Mouse (Mus musculus): ENCODE data around the gene Gm11032. TPM values are rescaled to one million over a fixed set of nuclear protein-coding genes. Genes with fewer than 3 reads are reported as not detected.
"Not testable (repeated sequence)": the region's sequence is repeated elsewhere in the genome, so short reads cannot be mapped to it uniquely, and the experiment has no call there.

Gene Gm11032
- polyA plus RNA-seq, 1 experiment from 2014 or later = not detected

- WGBS = 71% methylated on average over 5 of the region's 5 CpGs
Measured at GRCm38 (mm10) chr11:4634395-4634794, 14.5 kb downstream of the Gm11032 start.

GRCm38 (mm10) chr11:4636782-4637342 is 17.0 kb downstream of the Gm11032 start:
- 62% methylated on average over 5 of the region's 5 CpGs for WGBS
- H3K36me3 ChIP-seq = peaks cover 16% of the 10 kb centered on the region
- DNase-seq (ENCODE audit: low spot score) = no peak
- peaks cover 25% of the 10 kb centered on the region for H3K4me1 ChIP-seq (replicated peaks)
- H3K27me3 ChIP-seq (ENCODE audit: insufficient read depth, poor library complexity, severe bottlenecking) = no peaks in the 10 kb centered on the region
- peak overlapping the region; percentile 89 for H3K4me3 ChIP-seq
- H3K27ac ChIP-seq = peak overlapping the region; percentile 87
- no peaks in the 10 kb centered on the region for H3K9me3 ChIP-seq

More at GRCm38 (mm10) chr11:4634395-4634794, 14.5 kb downstream of the Gm11032 start:
- Histone ChIP-seq H3K4me3 (no peak overlapping the region), H3K36me3 (no peaks in the 10 kb centered on the region), H3K27me3 (ENCODE audit: insufficient read depth, poor library complexity, severe bottlenecking) (no peaks in the 10 kb centered on the region), H3K9me3 (no peaks in the 10 kb centered on the region), H3K27ac (no peak overlapping the region), H3K4me1 (replicated peaks) (peaks cover 41% of the 10 kb centered on the region)
- DNase-seq (ENCODE audit: low spot score) = no peak

- peak; percentile 96 for DNase-seq (ENCODE audit: low spot score)
- Histone ChIP-seq H3K27ac (peak within 1 kb of the TSS; percentile 87), H3K4me1 (replicated peaks) (peaks cover 25% of the 10 kb centered on the region), H3K9me3 (no peaks in the 10 kb centered on the region), H3K4me3 (peak within 1 kb of the TSS; percentile 89), H3K27me3 (ENCODE audit: insufficient read depth, poor library complexity, severe bottlenecking) (no peaks in the 10 kb centered on the region), H3K36me3 (peaks cover 23% of the 10 kb centered on the region)
- WGBS = under 1% methylated on average over 35 of the region's 35 CpGs
Measured at GRCm38 (mm10) chr11:4637534-4638234, 17.8 kb downstream of the Gm11032 start, which contains the start of gene Ascc2. TSS of gene Ascc2 (plus strand) at chr11:4637747.

- no peak for DNase-seq (ENCODE audit: low spot score)
- Histone ChIP-seq H3K4me1 (replicated peaks) (peaks cover 25% of the 10 kb centered on the region), H3K4me3 (peak overlapping the region; percentile 89), H3K36me3 (peaks cover 23% of the 10 kb centered on the region), H3K27ac (peak overlapping the region; percentile 87), H3K9me3 (no peaks in the 10 kb centered on the region), H3K27me3 (ENCODE audit: insufficient read depth, poor library complexity, severe bottlenecking) (no peaks in the 10 kb centered on the region)
- WGBS = 36% methylated on average over 7 of the region's 7 CpGs
Measured at GRCm38 (mm10) chr11:4638261-4638660, 18.4 kb downstream of the Gm11032 start.

- H3K4me3 ChIP-seq = no peak overlapping the region
- no peaks in the 10 kb centered on the region for H3K27me3 ChIP-seq (ENCODE audit: insufficient read depth, poor library complexity, severe bottlenecking)
- peaks cover 39% of the 10 kb centered on the region for H3K36me3 ChIP-seq
- no peak for DNase-seq (ENCODE audit: low spot score)
- H3K4me1 ChIP-seq (replicated peaks) = peaks cover 25% of the 10 kb centered on the region
- H3K9me3 ChIP-seq = no peaks in the 10 kb centered on the region
- no peak overlapping the region for H3K27ac ChIP-seq
Measured at GRCm38 (mm10) chr11:4641185-4641584, 21.3 kb downstream of the Gm11032 start.

GRCm38 (mm10) chr11:4643722-4644121 is 23.9 kb downstream of the Gm11032 start:
- WGBS = 62% methylated on average over 5 of the region's 5 CpGs
- Histone ChIP-seq H3K4me1 (replicated peaks) (peaks cover 6% of the 10 kb centered on the region), H3K36me3 (peaks cover 64% of the 10 kb centered on the region), H3K9me3 (no peaks in the 10 kb centered on the region), H3K27ac (no peak overlapping the region), H3K4me3 (no peak overlapping the region), H3K27me3 (ENCODE audit: insufficient read depth, poor library complexity, severe bottlenecking) (no peaks in the 10 kb centered on the region)
- DNase-seq (ENCODE audit: low spot score) = no peak

GRCm38 (mm10) chr11:4645180-4645579 is 25.3 kb downstream of the Gm11032 start:
- 91% methylated on average over 6 of the region's 6 CpGs for WGBS
- not testable (repeated sequence) for H3K9me3 ChIP-seq; H3K27me3 ChIP-seq (ENCODE audit: insufficient read depth, poor library complexity, severe bottlenecking); DNase-seq (ENCODE audit: low spot score); H3K4me3 ChIP-seq; H3K4me1 ChIP-seq (replicated peaks); H3K27ac ChIP-seq
- H3K36me3 ChIP-seq = peaks cover 74% of the 10 kb centered on the region

GRCm38 (mm10) chr11:4646409-4646808 is 26.5 kb downstream of the Gm11032 start:
- DNase-seq (ENCODE audit: low spot score) = no peak
- H3K27ac ChIP-seq = no peak overlapping the region
- H3K9me3 ChIP-seq = no peaks in the 10 kb centered on the region
- no peaks in the 10 kb centered on the region for H3K4me1 ChIP-seq (replicated peaks)
- H3K4me3 ChIP-seq = no peak overlapping the region
- H3K36me3 ChIP-seq = peaks cover 76% of the 10 kb centered on the region
- 89% methylated on average over 9 of the region's 9 CpGs for WGBS
- H3K27me3 ChIP-seq (ENCODE audit: insufficient read depth, poor library complexity, severe bottlenecking) = no peaks in the 10 kb centered on the region

GRCm38 (mm10) chr11:4659818-4660217 is 40.0 kb downstream of the Gm11032 start:
- H3K9me3 ChIP-seq = no peaks in the 10 kb centered on the region
- WGBS = 89% methylated on average over 1 of the region's 1 CpGs
- no peak overlapping the region for H3K4me3 ChIP-seq
- no peaks in the 10 kb centered on the region for H3K4me1 ChIP-seq (replicated peaks)
- H3K27me3 ChIP-seq (ENCODE audit: insufficient read depth, poor library complexity, severe bottlenecking) = no peaks in the 10 kb centered on the region
- no peak for DNase-seq (ENCODE audit: low spot score)
- peaks cover 89% of the 10 kb centered on the region for H3K36me3 ChIP-seq
- no peak overlapping the region for H3K27ac ChIP-seq

GRCm38 (mm10) chr11:4660309-4661025 is 40.6 kb downstream of the Gm11032 start:
- DNase-seq (ENCODE audit: low spot score) = no peak
- 85% methylated on average over 7 of the region's 7 CpGs for WGBS
- peaks cover 84% of the 10 kb centered on the region for H3K36me3 ChIP-seq

GRCm38 (mm10) chr11:4661324-4661723 is 41.5 kb downstream of the Gm11032 start:
- Histone ChIP-seq H3K36me3 (peaks cover 79% of the 10 kb centered on the region), H3K4me1 (replicated peaks) (no peaks in the 10 kb centered on the region), H3K27ac (no peak overlapping the region), H3K4me3 (no peak overlapping the region), H3K27me3 (ENCODE audit: insufficient read depth, poor library complexity, severe bottlenecking) (no peaks in the 10 kb centered on the region), H3K9me3 (no peaks in the 10 kb centered on the region)
- DNase-seq (ENCODE audit: low spot score) = no peak
- 89% methylated on average over 4 of the region's 4 CpGs for WGBS

More at GRCm38 (mm10) chr11:4660309-4661025, 40.6 kb downstream of the Gm11032 start:
- H3K4me3 ChIP-seq = no peak overlapping the region
- no peaks in the 10 kb centered on the region for H3K27me3 ChIP-seq (ENCODE audit: insufficient read depth, poor library complexity, severe bottlenecking)
- H3K4me1 ChIP-seq (replicated peaks) = no peaks in the 10 kb centered on the region
- no peak overlapping the region; the same call in 1 of the 2 replicates for H3K27ac ChIP-seq
- no peaks in the 10 kb centered on the region for H3K9me3 ChIP-seq

- no peak overlapping the region for H3K4me3 ChIP-seq
- H3K4me1 ChIP-seq (replicated peaks) = no peaks in the 10 kb centered on the region
- no peaks in the 10 kb centered on the region for H3K27me3 ChIP-seq (ENCODE audit: insufficient read depth, poor library complexity, severe bottlenecking)
- no peaks in the 10 kb centered on the region for H3K9me3 ChIP-seq
- peaks cover 77% of the 10 kb centered on the region for H3K36me3 ChIP-seq
- H3K27ac ChIP-seq = no peak overlapping the region
- DNase-seq (ENCODE audit: low spot score) = no peak
- 87% methylated on average over 10 of the region's 10 CpGs for WGBS
Measured at GRCm38 (mm10) chr11:4661871-4662495, 42.1 kb downstream of the Gm11032 start.
